Mouse (Mus musculus) liver, adult 2 months (tissue): Measurements from ENCODE around the gene Ttc37.

ENCODE experiments used
- CTCF ChIP-seq: fragments of 200-500 bp; IDR thresholded peaks from 2 replicates; pipeline ENCODE4 v1.5.1; 2011; ENCODE audit warnings: low read depth, low read length, control low read depth
- POLR2A ChIP-seq: fragments of 200-500 bp; IDR thresholded peaks from 2 replicates; pipeline ENCODE4 v1.6.1; 2011; ENCODE audit warnings: low read length, control low read depth; ENCODE audit not compliant: insufficient read depth; ENCODE audit errors: extremely low read depth

DNA sequence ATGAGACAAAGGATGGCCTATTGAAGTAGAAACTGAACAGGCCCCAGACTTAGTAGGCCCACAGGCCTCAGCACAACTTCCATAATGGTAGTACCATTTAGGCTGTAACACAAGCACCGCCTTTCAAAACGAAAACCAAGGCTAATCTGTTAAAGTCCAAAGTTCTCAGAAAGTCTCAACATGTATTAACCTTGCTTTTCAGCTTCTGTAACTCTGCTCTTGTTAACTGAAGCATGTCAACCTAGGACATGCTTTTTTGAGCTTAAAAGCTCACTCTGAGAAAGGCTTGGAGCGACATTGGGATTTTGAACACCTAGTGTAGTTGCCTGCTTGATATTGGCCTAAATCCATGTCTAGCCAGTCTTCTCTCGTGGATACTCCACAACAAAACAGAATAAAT, 38.9 kb upstream of the Ttc37 start:
- TF ChIP-seq CTCF (no peak), POLR2A (no peak)
